Mouse (Mus musculus) heart, postnatal 14 days (tissue): ENCODE measurements at regions not wholly inside any gene's neighbourhood (a gene's known extent, or its start where the extent isn't known, plus 50 kb on each side); places are given as distances from the start of the nearest gene placed in this dataset.
A peak's percentile ranks its signal among the peaks of the same experiment; 100 is the strongest.

Experiments
- DNase-seq, 2 experiments: peaks; one replicate each; pipeline ENCODE4 v3.0.0; 2021 to 2022
- intact Hi-C: fragments of 180-260 bp; cut with DNase I; formaldehyde crosslinking; loops from one replicate; pipeline ENCODE4 v1.15.1; 2025

- intact Hi-C loops: no loop called here
Measured at GRCm38 (mm10) chr16:74625783-74626182, 214.2 kb upstream of the Robo2 start.

GRCm38 (mm10) chr16:74612072-74612471 is 200.4 kb upstream of the Robo2 start:
- intact Hi-C loops: no loop called here
- no peak for DNase-seq

More at GRCm38 (mm10) chr16:74625783-74626182, 214.2 kb upstream of the Robo2 start:
- DNase-seq: no peak

GRCm38 (mm10) chr16:74609564-74609963 is 197.9 kb upstream of the Robo2 start:
- intact Hi-C loops: no loop called here
- DNase-seq: no peak

- DNase-seq: no peak
- intact Hi-C loops: no loop called here
Measured at GRCm38 (mm10) chr16:74598361-74598760, 186.7 kb upstream of the Robo2 start.

DNA sequence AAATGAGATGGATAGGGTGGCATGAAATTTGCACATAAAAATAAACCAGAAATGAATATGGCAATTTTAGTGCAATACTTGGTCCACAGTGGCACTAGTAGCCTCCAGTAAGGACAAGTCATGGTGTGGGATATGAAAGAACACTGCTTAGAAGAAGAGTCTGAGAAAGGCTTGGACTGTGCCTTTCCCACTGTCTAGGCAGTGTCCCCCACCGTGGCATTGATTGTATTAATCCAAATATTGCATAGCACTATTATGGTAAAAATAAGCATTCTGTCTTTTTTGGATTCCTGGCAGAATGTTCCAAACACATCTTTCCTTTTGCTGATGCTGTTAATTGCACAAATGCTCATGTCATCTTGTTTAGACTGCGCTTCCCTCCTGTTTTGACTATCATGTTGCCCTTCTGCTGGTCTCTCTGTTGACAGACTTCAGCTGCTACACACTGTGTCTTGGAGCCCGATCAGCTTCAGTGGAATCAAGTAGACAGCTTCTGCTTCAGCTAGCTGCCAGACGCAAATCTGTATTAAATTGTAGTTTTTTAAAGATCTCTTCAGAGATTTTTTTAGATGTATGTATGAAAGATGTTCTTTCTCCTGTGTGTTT is 186.2 kb upstream of the Robo2 start:
- intact Hi-C loops: no loop called here
- peak in 1 of 2 experiments; percentile 2 for DNase-seq

GRCm38 (mm10) chr16:74591896-74592295 is 180.3 kb upstream of the Robo2 start:
- intact Hi-C loops: no loop called here
- no peak for DNase-seq

GRCm38 (mm10) chr16:74582645-74583423 is 171.2 kb upstream of the Robo2 start:
- DNase-seq: no peak
- intact Hi-C loops: no loop called here

GRCm38 (mm10) chr16:74548374-74548773 is 136.7 kb upstream of the Robo2 start:
- intact Hi-C loops: no loop called here
- DNase-seq: no peak

DNA sequence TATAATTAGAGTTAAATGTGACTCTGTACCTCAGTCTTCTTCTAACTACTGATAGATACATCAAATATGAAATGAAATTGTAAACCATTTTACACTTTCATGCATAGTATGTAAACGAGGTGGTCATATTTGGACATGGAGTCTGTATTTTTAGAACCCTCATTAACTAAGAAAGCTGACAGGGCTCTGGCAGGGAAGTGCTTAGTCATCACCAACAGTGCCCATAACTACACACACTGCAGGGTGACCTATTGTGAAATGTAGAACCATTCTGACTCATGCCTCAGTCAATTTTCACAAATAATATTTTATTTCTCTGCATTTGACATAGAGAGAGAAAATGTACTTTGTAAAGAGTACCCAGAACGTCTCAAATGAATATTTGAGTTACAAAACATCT is 118.9 kb upstream of the Robo2 start:
- no peak for DNase-seq
- intact Hi-C loops: no loop called here

DNA sequence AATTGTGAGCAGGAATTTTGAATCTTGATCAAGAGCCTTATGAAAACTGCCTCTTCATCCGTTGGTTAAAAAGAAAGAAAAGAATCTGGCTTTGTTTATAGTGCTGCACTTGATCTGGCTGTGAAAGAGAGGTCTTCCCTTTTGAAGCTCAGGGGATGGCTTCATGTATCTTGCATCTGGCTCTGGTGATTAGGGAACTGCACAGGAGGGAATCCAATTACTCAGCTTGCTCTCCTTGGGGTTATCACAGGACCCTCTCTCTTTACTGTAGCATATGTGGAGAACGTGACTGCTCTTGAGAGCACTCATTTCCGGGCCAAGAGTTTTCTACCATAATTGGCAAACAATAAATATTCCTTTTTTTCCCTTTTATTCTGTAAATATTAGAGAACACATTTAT is 116.6 kb upstream of the Robo2 start:
- intact Hi-C loops: no loop called here
- no peak for DNase-seq

- intact Hi-C loops: no loop called here
- DNase-seq: no peak
Measured at GRCm38 (mm10) chr16:74526521-74526920, 114.9 kb upstream of the Robo2 start.

DNA sequence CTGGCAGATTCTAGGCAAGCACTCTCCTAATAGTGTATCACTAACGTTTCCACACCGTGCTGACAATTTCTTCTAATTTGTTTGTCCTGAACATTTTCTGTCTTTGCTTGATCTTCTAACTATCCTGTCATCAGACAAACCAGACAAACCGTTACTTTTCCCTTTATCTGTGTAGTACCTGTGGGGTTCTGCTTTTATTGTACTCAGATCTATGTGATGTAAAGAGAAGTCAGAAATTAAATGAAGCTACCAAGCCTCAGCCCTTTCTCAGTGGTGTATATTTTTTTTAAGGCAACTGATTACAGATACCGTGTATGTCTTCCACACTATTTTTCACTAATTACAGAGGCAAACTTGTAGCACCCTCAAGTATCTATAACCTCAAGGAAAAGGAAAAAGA is 108.9 kb upstream of the Robo2 start:
- DNase-seq: no peak
- intact Hi-C loops: no loop called here

DNA sequence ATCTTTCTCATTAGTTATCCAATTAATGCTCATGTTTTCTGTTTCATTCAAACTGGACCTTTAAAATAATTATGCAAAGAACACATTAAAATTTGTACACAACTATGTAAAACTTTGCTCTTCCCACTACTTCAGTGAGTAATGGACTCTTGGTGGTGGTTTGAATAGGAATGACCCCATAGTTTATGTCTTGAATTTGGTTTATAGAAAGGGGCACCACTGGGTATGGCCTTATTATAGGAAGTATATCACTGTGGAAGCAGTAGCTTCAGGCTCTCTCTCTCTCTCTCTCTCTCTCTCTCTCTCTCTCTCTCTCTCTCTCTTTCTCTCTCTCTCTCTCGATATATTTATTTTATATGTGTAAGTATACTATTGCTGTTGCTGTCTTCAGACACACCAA is 106.3 kb upstream of the Robo2 start:
- intact Hi-C loops: no loop called here

DNA sequence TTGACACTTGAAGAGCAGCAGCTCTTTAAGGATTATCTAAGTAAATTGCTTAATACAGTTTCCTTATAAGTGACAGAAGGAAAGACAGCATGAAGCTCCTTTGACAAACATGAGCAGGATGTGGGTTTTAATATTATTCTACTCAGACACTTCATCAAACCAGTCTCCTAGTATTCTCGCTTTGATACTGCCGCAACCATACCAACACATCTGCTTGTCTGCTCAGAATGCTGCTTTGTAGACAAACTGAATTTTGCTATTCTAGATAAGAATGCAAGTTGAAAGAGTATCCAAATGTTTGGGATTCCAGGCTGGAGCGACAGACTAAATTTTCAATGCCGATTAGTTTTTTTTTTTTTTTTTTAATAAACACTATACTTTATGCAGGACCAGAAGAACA is 105.7 kb upstream of the Robo2 start:
- DNase-seq: no peak
- intact Hi-C loops: no loop called here

More for the DNA sequence above, 106.3 kb upstream of the Robo2 start:
- DNase-seq: no peak

DNA sequence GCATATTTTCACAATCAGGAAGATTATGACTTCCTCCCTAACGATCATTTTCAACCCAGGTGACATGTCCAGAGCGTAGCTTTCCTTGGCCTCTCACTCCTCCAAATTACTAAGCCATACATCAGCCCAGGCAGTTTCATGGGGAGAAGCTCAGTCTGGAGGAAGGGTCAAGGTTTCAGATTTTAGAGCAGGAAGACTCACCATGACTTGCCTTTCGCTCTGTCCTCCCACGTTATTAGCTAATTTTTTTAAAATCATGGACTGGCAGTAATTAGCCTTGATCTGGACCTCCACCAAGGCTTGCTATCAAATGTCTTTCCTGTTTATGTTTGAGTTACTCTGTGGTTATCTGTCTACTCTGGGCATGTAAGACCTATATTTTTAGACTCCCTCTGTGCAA is 102.9 kb upstream of the Robo2 start:
- no peak for DNase-seq
- intact Hi-C loops: no loop called here

DNA sequence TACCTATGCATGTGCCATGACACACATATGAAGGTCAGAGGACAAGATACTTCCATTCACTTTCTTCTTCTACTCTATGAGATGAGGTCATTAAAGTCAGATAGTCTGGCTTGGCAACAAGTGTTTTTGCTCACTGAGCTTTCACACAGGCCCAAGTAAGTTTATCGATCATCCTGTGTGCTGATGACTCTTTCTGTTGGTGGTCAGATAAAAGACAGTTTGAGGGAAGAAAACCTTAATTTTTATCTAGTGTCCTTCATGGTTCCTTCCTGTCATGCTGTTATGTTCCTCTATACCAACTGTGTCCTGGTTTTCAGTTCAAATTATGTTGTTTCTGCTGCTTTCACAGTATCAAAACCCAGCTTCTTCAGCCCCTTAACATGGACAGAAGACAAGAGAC is 98.8 kb upstream of the Robo2 start:
- intact Hi-C loops: no loop called here
- no peak for DNase-seq

DNA sequence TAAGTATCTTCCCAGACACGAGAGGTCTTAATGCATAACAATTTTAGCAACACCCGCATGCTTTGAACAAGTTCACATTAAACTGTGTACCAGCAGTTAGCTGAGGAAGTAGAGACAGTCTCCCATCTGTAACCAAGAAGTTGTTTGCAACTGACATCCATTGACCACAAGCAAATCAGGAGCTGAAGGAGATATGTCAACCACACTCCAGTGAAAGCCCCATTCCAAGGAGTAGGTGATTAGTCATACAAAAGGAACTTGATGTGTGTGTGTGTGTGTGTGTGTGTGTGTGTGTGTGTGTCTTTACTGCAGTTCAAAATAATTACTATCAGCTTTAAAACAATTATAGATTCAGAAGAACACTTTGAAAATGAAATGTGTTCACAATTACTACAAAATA is 97.9 kb upstream of the Robo2 start:
- no peak for DNase-seq
- intact Hi-C loops: no loop called here

GRCm38 (mm10) chr16:74506719-74507118 is 95.1 kb upstream of the Robo2 start:
- no peak for DNase-seq
- intact Hi-C loops: no loop called here

DNA sequence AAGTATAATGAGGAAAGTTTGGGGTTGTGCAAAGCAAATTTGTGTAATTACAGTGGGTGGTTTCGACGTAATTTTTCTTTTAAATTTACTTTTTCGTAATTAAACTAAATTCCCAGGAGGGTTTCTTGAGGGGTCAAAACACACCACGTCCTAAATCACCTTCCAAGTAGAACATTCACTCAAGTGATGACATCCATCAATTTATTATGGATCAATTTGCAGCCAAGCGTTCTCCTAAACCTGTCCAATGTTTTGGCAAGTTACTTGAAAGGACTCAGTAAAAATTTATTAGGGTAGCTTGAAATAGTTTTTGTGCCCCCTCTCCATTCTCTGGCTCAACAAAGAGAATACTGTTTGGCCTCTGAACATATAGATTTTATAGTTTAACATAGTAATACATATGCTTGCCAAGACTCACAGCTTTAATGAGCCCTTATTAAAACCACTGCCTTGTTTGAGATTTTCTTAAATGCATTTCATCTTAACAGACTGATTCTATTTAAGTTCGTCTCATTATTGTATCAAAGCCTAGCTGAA is 94.6 kb upstream of the Robo2 start:
- intact Hi-C loops: no loop called here
- DNase-seq: no peak

- intact Hi-C loops: no loop called here
- peak in 1 of 2 experiments; percentile 3 for DNase-seq
Measured at GRCm38 (mm10) chr16:74504426-74504825, 92.8 kb upstream of the Robo2 start.

- no peak for DNase-seq
- intact Hi-C loops: no loop called here
Measured at GRCm38 (mm10) chr16:74500687-74501086, 89.1 kb upstream of the Robo2 start.
